Mouse (Mus musculus): ENCODE results near the gene Atp8b2. TPM values are rescaled to one million over a fixed set of nuclear protein-coding genes. Genes with fewer than 3 reads are reported as not detected.

Atp8b2 gene
- polyA plus RNA-seq, 1 experiment from 2014 or later = 11.2 TPM

DNA sequence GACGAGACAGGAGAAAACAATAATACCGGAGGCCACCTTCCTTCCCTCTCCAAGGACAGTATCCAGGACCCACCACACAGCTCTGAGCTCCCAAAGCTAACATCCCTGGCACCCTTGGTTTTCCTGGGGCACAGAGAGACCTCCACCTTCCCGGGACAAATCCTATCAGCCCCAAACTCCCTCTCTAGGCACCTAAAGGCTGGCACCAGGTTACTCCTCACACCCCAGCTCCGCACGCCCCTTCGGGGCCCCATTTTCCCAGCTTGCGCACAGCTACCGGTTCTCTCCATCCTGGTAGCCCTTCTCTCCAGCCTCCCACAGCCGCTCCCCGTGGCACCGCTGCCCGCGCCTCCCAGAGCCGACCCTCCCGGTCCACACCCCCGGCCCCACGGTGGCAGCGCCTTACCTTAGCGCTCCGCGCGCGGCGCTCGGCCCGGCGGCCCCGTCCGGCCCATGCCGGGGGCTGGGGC lies 522 bp downstream of the Atp8b2 start:
- Histone ChIP-seq H3K4me3 (ENCODE audit: low read depth, low read length) (peak overlapping the region; percentile 96), H3K9me3 (replicated peaks; ENCODE audit: control insufficient read depth, low read length) (no peaks in the 10 kb centered on the region), H3K9ac (ENCODE audit: low read depth, low read length) (peak overlapping the region; percentile 94), H3K27me3 (ENCODE audit: control insufficient read depth, insufficient read depth, low read length) (no peaks in the 10 kb centered on the region), H3K4me1 (ENCODE audit: control insufficient read depth, insufficient read depth, low read length) (peaks cover 38% of the 10 kb centered on the region), H3K27ac (ENCODE audit: low read depth, low read length) (peak overlapping the region; percentile 97), H3K36me3 (ENCODE audit: control insufficient read depth, insufficient read depth, low read length) (peaks cover 10% of the 10 kb centered on the region; the same call in 1 of the 2 replicates), H3K4me2 (peak overlapping the region; percentile 97)
- ATAC-seq (replicated peaks; ENCODE audit: insufficient number of reproducible peaks, low FRiP score, low TSS enrichment) = no peak
- WGBS (ENCODE audit: insufficient replicate concordance) = 2% methylated on average over 30 of the region's 30 CpGs

DNA sequence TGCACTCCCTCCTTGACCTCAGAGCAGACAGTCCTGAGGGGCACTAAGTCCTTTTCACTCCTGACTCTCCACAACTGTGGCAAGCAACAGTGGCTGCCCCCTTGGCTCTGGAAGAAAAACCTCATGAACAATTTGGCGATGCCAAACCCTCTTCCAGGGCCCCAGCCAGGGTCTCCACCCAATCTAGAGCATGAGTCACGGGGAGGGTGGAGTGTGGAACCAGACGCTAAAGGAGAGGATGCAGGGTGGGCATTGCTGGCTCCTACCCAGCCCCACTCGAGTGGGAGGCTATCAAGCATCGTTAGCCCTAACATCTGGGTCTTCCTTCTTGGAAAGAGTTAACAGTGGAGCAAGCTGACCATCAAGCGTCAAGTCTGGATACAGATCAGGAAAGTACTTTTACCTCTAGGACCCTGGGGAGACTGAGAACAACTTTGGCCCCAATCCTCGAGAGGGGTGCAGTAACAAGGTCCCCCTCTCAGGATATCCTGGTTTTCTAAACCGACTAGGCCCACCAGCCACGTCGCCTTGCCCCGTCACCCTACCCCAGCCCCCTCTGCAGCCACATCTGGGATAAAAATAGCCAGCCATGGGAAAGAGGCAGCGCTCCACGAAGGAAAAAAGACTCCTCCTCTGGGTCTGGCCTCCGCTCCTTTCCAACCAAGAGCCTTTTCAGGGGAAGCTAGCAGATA lies 1.1 kb downstream of the Atp8b2 start:
- Histone ChIP-seq H3K4me1 (ENCODE audit: control insufficient read depth, insufficient read depth, low read length) (peaks cover 38% of the 10 kb centered on the region), H3K27me3 (ENCODE audit: control insufficient read depth, insufficient read depth, low read length) (no peaks in the 10 kb centered on the region), H3K4me2 (peak overlapping the region; percentile 97), H3K9ac (ENCODE audit: low read depth, low read length) (peak overlapping the region; percentile 94), H3K9me3 (replicated peaks; ENCODE audit: control insufficient read depth, low read length) (no peaks in the 10 kb centered on the region), H3K27ac (ENCODE audit: low read depth, low read length) (peak overlapping the region; percentile 97), H3K36me3 (ENCODE audit: control insufficient read depth, insufficient read depth, low read length) (peaks cover 11% of the 10 kb centered on the region; the same call in 1 of the 2 replicates), H3K4me3 (ENCODE audit: low read depth, low read length) (peak overlapping the region; percentile 96)
- WGBS (ENCODE audit: insufficient replicate concordance) = 3% methylated on average over 14 of the region's 14 CpGs
- no peak for ATAC-seq (replicated peaks; ENCODE audit: insufficient number of reproducible peaks, low FRiP score, low TSS enrichment)

DNA sequence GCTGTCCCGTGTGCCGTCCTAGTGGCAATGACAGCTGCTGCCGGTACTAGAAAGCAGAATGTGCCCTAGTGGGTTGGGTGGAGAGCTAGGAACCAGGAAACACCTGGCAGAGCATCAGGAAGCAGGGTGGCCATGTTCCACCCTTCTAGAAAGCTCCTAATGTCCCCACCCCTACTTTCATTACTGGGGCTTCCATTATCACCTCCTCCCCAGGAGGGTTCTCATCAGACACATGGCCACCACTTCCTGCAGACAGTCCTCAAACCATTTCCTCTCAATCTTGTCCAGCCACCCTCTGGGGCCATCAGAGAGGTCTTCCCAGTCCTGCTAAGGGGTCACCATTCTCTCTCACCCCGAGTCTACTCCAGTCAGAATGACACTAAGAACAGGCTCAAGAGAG lies 1.9 kb downstream of the Atp8b2 start:
- H3K27ac ChIP-seq (ENCODE audit: low read depth, low read length) = peak overlapping the region; percentile 97
- peak overlapping the region; percentile 94 for H3K9ac ChIP-seq (ENCODE audit: low read depth, low read length)

DNA sequence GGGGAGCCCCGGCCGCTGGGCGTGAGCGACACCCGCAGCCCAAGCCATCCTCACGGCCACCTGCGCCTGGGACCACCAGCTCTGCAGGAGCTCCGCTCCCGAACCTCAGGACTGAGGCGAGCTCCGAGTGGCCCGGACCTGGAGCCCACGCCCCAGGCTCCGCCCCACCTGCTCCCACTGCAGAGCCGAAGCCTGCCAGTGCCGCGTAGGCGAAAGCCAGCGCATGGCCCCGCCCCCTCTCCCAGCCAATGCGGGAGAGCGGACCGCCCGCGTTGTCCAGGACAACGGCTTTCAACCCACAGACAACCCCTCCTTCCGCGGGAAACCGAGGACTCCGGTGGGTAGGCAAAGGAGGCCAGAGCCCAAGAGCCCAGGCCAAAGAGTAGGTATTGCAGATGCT lies 2.8 kb downstream of the Atp8b2 start:
- Histone ChIP-seq H3K9ac (ENCODE audit: low read depth, low read length) (peak overlapping the region; percentile 73), H3K4me3 (ENCODE audit: low read depth, low read length) (peak overlapping the region; percentile 96), H3K4me1 (ENCODE audit: control insufficient read depth, insufficient read depth, low read length) (peaks cover 38% of the 10 kb centered on the region), H3K36me3 (ENCODE audit: control insufficient read depth, insufficient read depth, low read length) (peaks cover 21% of the 10 kb centered on the region), H3K4me2 (peak overlapping the region; percentile 97), H3K27ac (ENCODE audit: low read depth, low read length) (0 out of 2 replicates have a peak overlapping the region, but pooled peaks have one; percentile 46), H3K27me3 (ENCODE audit: control insufficient read depth, insufficient read depth, low read length) (no peaks in the 10 kb centered on the region), H3K9me3 (replicated peaks; ENCODE audit: control insufficient read depth, low read length) (no peaks in the 10 kb centered on the region)
- 1% methylated on average over 30 of the region's 30 CpGs for WGBS (ENCODE audit: insufficient replicate concordance)
- peak; percentile 83 for ATAC-seq (replicated peaks; ENCODE audit: insufficient number of reproducible peaks, low FRiP score, low TSS enrichment)

More for the DNA sequence above, 1.9 kb downstream of the Atp8b2 start:
- ATAC-seq (replicated peaks; ENCODE audit: insufficient number of reproducible peaks, low FRiP score, low TSS enrichment) = no peak
- Histone ChIP-seq H3K27me3 (ENCODE audit: control insufficient read depth, insufficient read depth, low read length) (no peaks in the 10 kb centered on the region), H3K36me3 (ENCODE audit: control insufficient read depth, insufficient read depth, low read length) (peaks cover 17% of the 10 kb centered on the region), H3K4me3 (ENCODE audit: low read depth, low read length) (peak overlapping the region; percentile 96), H3K4me1 (ENCODE audit: control insufficient read depth, insufficient read depth, low read length) (peaks cover 38% of the 10 kb centered on the region), H3K9me3 (replicated peaks; ENCODE audit: control insufficient read depth, low read length) (no peaks in the 10 kb centered on the region), H3K4me2 (peak overlapping the region; percentile 97)
- 46% methylated on average over 4 of the region's 4 CpGs for WGBS (ENCODE audit: insufficient replicate concordance)

DNA sequence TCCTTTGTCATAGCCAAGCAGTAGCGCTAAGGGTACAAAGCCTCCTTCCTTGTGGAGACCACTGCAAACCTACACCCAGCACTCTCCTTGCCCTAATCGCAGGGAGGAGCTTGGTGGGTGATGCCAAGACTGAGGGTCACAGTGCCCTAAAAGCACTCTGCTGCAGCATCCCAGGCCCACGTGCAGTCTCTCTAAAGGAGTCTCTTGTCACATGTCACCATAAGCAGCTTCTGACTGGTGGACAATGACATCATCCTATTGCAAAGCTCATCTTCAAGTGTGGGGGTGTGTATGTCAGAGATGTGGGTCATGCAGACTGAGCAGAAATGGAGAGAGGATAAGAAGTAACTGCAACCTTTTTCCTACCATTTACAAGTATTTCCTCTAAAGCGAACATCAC lies 3.9 kb downstream of the Atp8b2 start:
- H3K9ac ChIP-seq (ENCODE audit: low read depth, low read length) = no peak overlapping the region

DNA sequence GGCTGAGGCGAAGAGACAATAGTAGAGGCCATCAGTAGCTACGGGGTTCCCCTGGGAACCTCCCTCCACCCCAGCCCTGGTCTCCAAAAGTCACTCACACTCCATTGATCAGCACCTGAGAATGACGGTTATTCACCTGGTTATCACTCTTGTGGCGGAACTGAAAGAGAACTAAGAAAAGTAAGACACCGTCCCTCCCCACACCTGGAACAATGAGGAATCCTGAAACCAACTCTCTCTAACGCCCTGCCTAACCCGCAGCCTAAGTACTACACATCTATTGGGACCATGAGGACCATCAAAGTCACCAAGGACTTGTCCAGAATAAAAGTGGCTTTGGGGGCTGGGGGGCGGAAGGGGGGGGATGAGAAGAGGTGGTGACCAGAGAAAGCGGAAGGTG lies 5.4 kb downstream of the Atp8b2 start:
- peaks cover 33% of the 10 kb centered on the region for H3K36me3 ChIP-seq (ENCODE audit: control insufficient read depth, insufficient read depth, low read length)

More for the DNA sequence above, 3.9 kb downstream of the Atp8b2 start:
- 76% methylated on average over 4 of the region's 4 CpGs for WGBS (ENCODE audit: insufficient replicate concordance)
- H3K4me2 ChIP-seq = peak overlapping the region; percentile 97; the same call in 1 of the 2 replicates
- ATAC-seq (replicated peaks; ENCODE audit: insufficient number of reproducible peaks, low FRiP score, low TSS enrichment) = no peak
- no peak overlapping the region for H3K4me3 ChIP-seq (ENCODE audit: low read depth, low read length)
- no peaks in the 10 kb centered on the region for H3K27me3 ChIP-seq (ENCODE audit: control insufficient read depth, insufficient read depth, low read length)
- no peak overlapping the region for H3K27ac ChIP-seq (ENCODE audit: low read depth, low read length)
- peaks cover 32% of the 10 kb centered on the region for H3K4me1 ChIP-seq (ENCODE audit: control insufficient read depth, insufficient read depth, low read length)
- H3K36me3 ChIP-seq (ENCODE audit: control insufficient read depth, insufficient read depth, low read length) = peaks cover 24% of the 10 kb centered on the region
- no peaks in the 10 kb centered on the region for H3K9me3 ChIP-seq (replicated peaks; ENCODE audit: control insufficient read depth, low read length)

DNA sequence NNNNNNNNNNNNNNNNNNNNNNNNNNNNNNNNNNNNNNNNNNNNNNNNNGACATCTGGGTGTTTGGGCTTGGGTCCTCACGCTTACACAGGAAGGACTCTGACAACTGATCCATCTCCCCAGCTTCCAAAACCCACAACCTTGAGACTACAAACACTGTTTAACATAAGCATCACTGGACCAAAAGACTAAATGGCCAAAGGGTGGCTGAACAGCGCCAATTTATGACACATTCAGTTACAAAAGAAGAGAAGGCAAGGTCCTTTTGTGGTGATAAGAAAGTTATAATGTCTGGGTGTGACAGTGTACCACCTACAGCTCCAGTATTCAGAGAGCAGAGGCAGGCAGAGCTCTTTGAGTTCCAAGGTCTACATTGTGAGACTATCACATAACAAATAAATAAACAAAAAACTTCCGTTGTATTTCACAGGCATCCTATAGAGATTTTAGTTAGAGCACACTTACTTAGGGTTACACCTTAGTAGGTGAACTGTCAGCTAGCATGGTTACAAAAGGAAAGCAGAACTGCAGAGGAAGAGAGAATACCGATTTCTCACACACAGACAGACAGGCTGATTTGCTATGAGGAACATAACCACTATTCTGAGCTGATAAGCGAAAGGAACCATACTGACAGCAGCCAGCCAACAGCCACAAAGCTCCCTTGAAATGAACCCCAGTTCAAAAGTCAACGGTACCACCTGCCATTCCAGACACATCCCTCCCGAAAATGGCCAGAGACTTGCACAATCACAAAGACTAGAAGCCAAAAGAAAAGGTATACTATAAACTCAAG lies 6.9 kb downstream of the Atp8b2 start:
- H3K36me3 ChIP-seq (ENCODE audit: control insufficient read depth, insufficient read depth, low read length) = peaks cover 46% of the 10 kb centered on the region
- 94% methylated on average over 7 of the region's 7 CpGs for WGBS (ENCODE audit: insufficient replicate concordance)
- H3K9me3 ChIP-seq (replicated peaks; ENCODE audit: control insufficient read depth, low read length) = no peaks in the 10 kb centered on the region
- no peak overlapping the region for H3K4me3 ChIP-seq (ENCODE audit: low read depth, low read length)
- peaks cover 24% of the 10 kb centered on the region for H3K4me1 ChIP-seq (ENCODE audit: control insufficient read depth, insufficient read depth, low read length)
- no peaks in the 10 kb centered on the region for H3K27me3 ChIP-seq (ENCODE audit: control insufficient read depth, insufficient read depth, low read length)
- no peak overlapping the region for H3K4me2 ChIP-seq
- H3K9ac ChIP-seq (ENCODE audit: low read depth, low read length) = no peak overlapping the region
- no peak for ATAC-seq (replicated peaks; ENCODE audit: insufficient number of reproducible peaks, low FRiP score, low TSS enrichment)
- H3K27ac ChIP-seq (ENCODE audit: low read depth, low read length) = no peak overlapping the region

More for the DNA sequence above, 5.4 kb downstream of the Atp8b2 start:
- Histone ChIP-seq H3K4me1 (ENCODE audit: control insufficient read depth, insufficient read depth, low read length) (peaks cover 31% of the 10 kb centered on the region), H3K9me3 (replicated peaks; ENCODE audit: control insufficient read depth, low read length) (no peaks in the 10 kb centered on the region), H3K27me3 (ENCODE audit: control insufficient read depth, insufficient read depth, low read length) (no peaks in the 10 kb centered on the region), H3K27ac (ENCODE audit: low read depth, low read length) (no peak overlapping the region), H3K4me2 (no peak overlapping the region), H3K9ac (ENCODE audit: low read depth, low read length) (no peak overlapping the region), H3K4me3 (ENCODE audit: low read depth, low read length) (no peak overlapping the region)
- 93% methylated on average over 9 of the region's 9 CpGs for WGBS (ENCODE audit: insufficient replicate concordance)
- no peak for ATAC-seq (replicated peaks; ENCODE audit: insufficient number of reproducible peaks, low FRiP score, low TSS enrichment)

DNA sequence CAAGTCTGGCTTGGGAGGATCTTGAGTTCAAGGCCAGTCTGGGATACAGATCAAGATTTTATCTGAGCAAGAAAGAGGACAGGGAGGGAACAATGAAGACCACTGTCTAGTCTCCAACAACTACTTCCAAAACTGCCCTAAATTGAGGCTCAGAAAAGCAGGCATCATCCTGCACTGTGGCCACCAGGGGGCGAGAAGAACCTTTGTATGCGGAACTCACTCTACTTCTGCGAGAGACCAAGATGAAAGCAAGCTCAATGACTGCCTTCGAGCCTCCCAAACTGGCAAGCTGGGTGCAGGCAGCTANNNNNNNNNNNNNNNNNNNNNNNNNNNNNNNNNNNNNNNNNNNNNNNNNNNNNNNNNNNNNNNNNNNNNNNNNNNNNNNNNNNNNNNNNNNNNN lies 9.9 kb downstream of the Atp8b2 start:
- no peak overlapping the region for H3K4me2 ChIP-seq
- H3K4me1 ChIP-seq (ENCODE audit: control insufficient read depth, insufficient read depth, low read length) = no peaks in the 10 kb centered on the region
- no peaks in the 10 kb centered on the region for H3K27me3 ChIP-seq (ENCODE audit: control insufficient read depth, insufficient read depth, low read length)
- WGBS (ENCODE audit: insufficient replicate concordance) = 2% methylated on average over 4 of the region's 4 CpGs
- no peak overlapping the region for H3K9ac ChIP-seq (ENCODE audit: low read depth, low read length)
- H3K36me3 ChIP-seq (ENCODE audit: control insufficient read depth, insufficient read depth, low read length) = peaks cover 63% of the 10 kb centered on the region
- no peak overlapping the region for H3K4me3 ChIP-seq (ENCODE audit: low read depth, low read length)
- H3K27ac ChIP-seq (ENCODE audit: low read depth, low read length) = no peak overlapping the region
- ATAC-seq (replicated peaks; ENCODE audit: insufficient number of reproducible peaks, low FRiP score, low TSS enrichment) = no peak
- no peaks in the 10 kb centered on the region for H3K9me3 ChIP-seq (replicated peaks; ENCODE audit: control insufficient read depth, low read length)

Data from heart, embryonic 11.5 days (tissue).